Mouse (Mus musculus) midbrain, postnatal 0 days (tissue): ENCODE measurements at regions not wholly inside any gene's neighbourhood (a gene's known extent, or its start where the extent isn't known, plus 50 kb on each side); places are given as distances from the start of the nearest gene placed in this dataset.
A peak's percentile ranks its signal among the peaks of the same experiment; 100 is the strongest.

Experiments used
- ATAC-seq: fragments of 200-750 bp; cut with Nextera tagmentation; 2 replicates; pipeline ENCODE4 v1.8.0; 2017; ENCODE audit warnings: moderate number of reproducible peaks, mild to moderate bottlenecking, moderate TSS enrichment, moderate library complexity; ENCODE audit not compliant: low FRiP score
- DNase-seq: peaks from one replicate; pipeline ENCODE4 v3.0.0-alpha.2; 2015; ENCODE audit warnings: low spot score
- H3K27ac ChIP-seq: fragments of 300-500 bp; sonication (generic); 2 replicates; pipeline ENCODE4 v1.5.1; 2014; ENCODE audit warnings: low read depth, mild to moderate bottlenecking, low read length, mixed read lengths
- H3K27me3 ChIP-seq: fragments of 300-500 bp; sonication (generic); 2 replicates; pipeline ENCODE4 v1.6.1; 2014; ENCODE audit warnings: low read length, control low read depth, mixed read lengths; ENCODE audit not compliant: insufficient read depth
- H3K36me3 ChIP-seq: fragments of 300-500 bp; sonication (generic); 2 replicates; pipeline ENCODE4 v1.6.1; 2014; ENCODE audit warnings: low read length, control low read depth, mixed read lengths; ENCODE audit not compliant: insufficient read depth
- H3K4me1 ChIP-seq: fragments of 300-500 bp; sonication (generic); 2 replicates; pipeline ENCODE4 v1.6.1; 2014; ENCODE audit warnings: mild to moderate bottlenecking, control low read depth, antibody characterized with exemption, low read length, mixed read lengths; ENCODE audit not compliant: insufficient read depth
- H3K4me2 ChIP-seq: fragments of 300-500 bp; sonication (generic); 2 replicates; pipeline ENCODE4 v1.6.1; 2014; ENCODE audit warnings: low read depth, mild to moderate bottlenecking, low read length, mixed read lengths; ENCODE audit not compliant: poor library complexity, severe bottlenecking
- H3K4me3 ChIP-seq: fragments of 300-500 bp; sonication (generic); 2 replicates; pipeline ENCODE4 v1.5.1; 2014; ENCODE audit warnings: low read depth, mild to moderate bottlenecking, low read length, moderate library complexity
- H3K9ac ChIP-seq: fragments of 300-500 bp; sonication (generic); replicated peaks from 2 replicates; pipeline ENCODE4 v1.6.1; 2014; ENCODE audit warnings: mild to moderate bottlenecking, low read length, moderate library complexity, mixed read lengths; ENCODE audit not compliant: poor library complexity, severe bottlenecking
- H3K9me3 ChIP-seq: fragments of 300-500 bp; sonication (generic); 2 replicates; pipeline ENCODE4 v1.6.1; 2016; ENCODE audit warnings: low read length, control low read depth
- CTCF ChIP-seq: IDR thresholded peaks from 2 replicates; pipeline ENCODE4 v1.5.1; 2016; ENCODE audit warnings: antibody characterized with exemption, mild to moderate bottlenecking
- WGBS: fragments of 180-500 bp; shearing (Covaris S2); extraction: QIAGEN DNeasy Blood & Tissue Kit; methylation state at CpG from one replicate; pipeline ENCODE4 v1.1.7; 2014; 5-methylcytosine and 5-hydroxymethylcytosine counted together

GRCm38 (mm10) chr2:106193889-106194347 is 190.6 kb upstream of the Dnajc24 start:
- under 1% methylated on average over 9 of the region's 9 CpGs for WGBS
- peaks cover 5% of the 10 kb centered on the region; the same call in 1 of the 2 replicates for H3K27me3 ChIP-seq

GRCm38 (mm10) chr2:106190579-106191322 is 187.4 kb upstream of the Dnajc24 start:
- DNase-seq: no peak
- H3K9me3 ChIP-seq: no peaks in the 10 kb centered on the region
- H3K4me2 ChIP-seq: no peak overlapping the region
- no peak overlapping the region for H3K4me3 ChIP-seq
- H3K36me3 ChIP-seq: no peaks in the 10 kb centered on the region
- H3K9ac ChIP-seq: no peak overlapping the region
- no peak overlapping the region for H3K27ac ChIP-seq
- no peak for ATAC-seq
- WGBS: 17% methylated on average over 11 of the region's 11 CpGs
- 0 out of 2 replicates have a peak, but pooled peaks cover 2% of the 10 kb centered on the region for H3K4me1 ChIP-seq
- H3K27me3 ChIP-seq: peaks cover 5% of the 10 kb centered on the region; the same call in 1 of the 2 replicates
- no peak for TF ChIP-seq CTCF

More at GRCm38 (mm10) chr2:106193889-106194347, 190.6 kb upstream of the Dnajc24 start:
- 0 out of 2 replicates have a peak, but pooled peaks cover 2% of the 10 kb centered on the region for H3K4me1 ChIP-seq
- H3K27ac ChIP-seq: no peak overlapping the region
- no peaks in the 10 kb centered on the region for H3K9me3 ChIP-seq
- DNase-seq: peak; percentile 38
- no peak for TF ChIP-seq CTCF
- H3K36me3 ChIP-seq: no peaks in the 10 kb centered on the region
- ATAC-seq: peak; percentile 52; the same call in 1 of the 2 replicates
- 0 out of 2 replicates have a peak overlapping the region, but pooled peaks have one; percentile 24 for H3K9ac ChIP-seq
- H3K4me3 ChIP-seq: peak overlapping the region; percentile 29
- peak overlapping the region; percentile 52 for H3K4me2 ChIP-seq

GRCm38 (mm10) chr2:106183651-106184050 is 180.3 kb upstream of the Dnajc24 start:
- no peaks in the 10 kb centered on the region for H3K4me1 ChIP-seq
- ATAC-seq (no peak), DNase-seq (peak; percentile 58)
- H3K36me3 ChIP-seq: no peaks in the 10 kb centered on the region
- H3K4me2 ChIP-seq: no peak overlapping the region
- H3K9ac ChIP-seq: no peak overlapping the region
- no peak overlapping the region for H3K4me3 ChIP-seq
- WGBS: 62% methylated on average over 16 of the region's 16 CpGs
- no peaks in the 10 kb centered on the region for H3K27me3 ChIP-seq
- TF ChIP-seq CTCF: no peak
- no peak overlapping the region for H3K27ac ChIP-seq
- H3K9me3 ChIP-seq: no peaks in the 10 kb centered on the region

- no peaks in the 10 kb centered on the region for H3K4me1 ChIP-seq
- no peak for TF ChIP-seq CTCF
- WGBS: 9% methylated on average over 9 of the region's 10 CpGs
- ATAC-seq: peak; percentile 94
- no peak overlapping the region for H3K9ac ChIP-seq
- H3K4me3 ChIP-seq: peak overlapping the region; percentile 16; the same call in 1 of the 2 replicates
- H3K36me3 ChIP-seq: no peaks in the 10 kb centered on the region
- no peaks in the 10 kb centered on the region for H3K27me3 ChIP-seq
- H3K4me2 ChIP-seq: peak overlapping the region; percentile 44
- H3K27ac ChIP-seq: no peak overlapping the region
- H3K9me3 ChIP-seq: no peaks in the 10 kb centered on the region
- DNase-seq: peak; percentile 85
These were observed 178.7 kb upstream of the Dnajc24 start for GRCm38 (mm10) chr2:106182051-106182450.

GRCm38 (mm10) chr2:106162681-106163080 is 159.3 kb upstream of the Dnajc24 start:
- H3K9me3 ChIP-seq: no peaks in the 10 kb centered on the region

GRCm38 (mm10) chr2:106161877-106162276 is 158.5 kb upstream of the Dnajc24 start:
- Histone ChIP-seq H3K9me3 (no peaks in the 10 kb centered on the region), H3K36me3 (no peaks in the 10 kb centered on the region), H3K27me3 (no peaks in the 10 kb centered on the region), H3K4me2 (no peak overlapping the region), H3K27ac (no peak overlapping the region), H3K4me1 (no peaks in the 10 kb centered on the region), H3K9ac (no peak overlapping the region), H3K4me3 (no peak overlapping the region)
- ATAC-seq (no peak), DNase-seq (no peak)
- TF ChIP-seq CTCF: no peak
- 54% methylated on average over 5 of the region's 5 CpGs for WGBS

More at GRCm38 (mm10) chr2:106162681-106163080, 159.3 kb upstream of the Dnajc24 start:
- DNase-seq (no peak), ATAC-seq (no peak)
- H3K36me3 ChIP-seq: no peaks in the 10 kb centered on the region
- no peak overlapping the region for H3K9ac ChIP-seq
- H3K27me3 ChIP-seq: no peaks in the 10 kb centered on the region
- WGBS: 81% methylated on average over 4 of the region's 4 CpGs
- H3K4me1 ChIP-seq: no peaks in the 10 kb centered on the region
- TF ChIP-seq CTCF: no peak
- H3K4me3 ChIP-seq: no peak overlapping the region
- no peak overlapping the region for H3K4me2 ChIP-seq
- H3K27ac ChIP-seq: no peak overlapping the region
